Mouse (Mus musculus): ENCODE data around the gene Rnf213.

Rnf213 gene

GRCm38 (mm10) chr11:119390271-119391231 lies 2.3 kb upstream of the Rnf213 start:
- no peak for DNase-seq (ENCODE audit: low read depth, low spot score)

DNA sequence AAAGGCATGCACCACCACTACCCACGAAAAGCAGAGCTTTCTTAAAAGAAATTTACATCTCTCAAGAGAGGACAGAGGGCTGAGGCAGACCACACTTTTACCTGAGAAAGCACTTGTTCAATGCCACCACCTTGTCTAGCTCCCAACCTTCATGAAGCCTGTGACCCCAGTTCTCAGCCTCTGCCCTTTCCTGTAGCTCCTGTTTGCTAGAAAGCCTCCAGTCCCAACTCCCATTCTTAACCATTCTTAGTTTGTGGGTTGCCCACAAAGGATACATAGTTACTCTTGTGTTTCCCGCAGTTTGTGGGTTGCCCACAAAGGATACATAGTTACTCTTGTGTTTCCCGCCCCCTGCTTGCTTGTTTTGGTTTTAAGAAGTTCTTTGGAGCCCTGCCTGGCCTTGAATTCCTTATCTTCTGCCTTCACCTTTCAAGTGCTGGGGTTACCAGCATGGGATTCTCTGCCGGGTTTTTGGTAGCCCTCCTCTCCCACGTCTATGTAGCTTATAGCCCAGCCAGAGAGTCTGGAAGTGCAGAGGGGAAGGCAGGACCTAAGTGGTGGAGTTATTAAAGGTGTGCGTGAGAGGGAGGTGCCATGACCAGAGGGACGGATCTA lies 1.4 kb upstream of the Rnf213 start:
- DNase-seq (ENCODE audit: low read depth, low spot score) = no peak

DNA sequence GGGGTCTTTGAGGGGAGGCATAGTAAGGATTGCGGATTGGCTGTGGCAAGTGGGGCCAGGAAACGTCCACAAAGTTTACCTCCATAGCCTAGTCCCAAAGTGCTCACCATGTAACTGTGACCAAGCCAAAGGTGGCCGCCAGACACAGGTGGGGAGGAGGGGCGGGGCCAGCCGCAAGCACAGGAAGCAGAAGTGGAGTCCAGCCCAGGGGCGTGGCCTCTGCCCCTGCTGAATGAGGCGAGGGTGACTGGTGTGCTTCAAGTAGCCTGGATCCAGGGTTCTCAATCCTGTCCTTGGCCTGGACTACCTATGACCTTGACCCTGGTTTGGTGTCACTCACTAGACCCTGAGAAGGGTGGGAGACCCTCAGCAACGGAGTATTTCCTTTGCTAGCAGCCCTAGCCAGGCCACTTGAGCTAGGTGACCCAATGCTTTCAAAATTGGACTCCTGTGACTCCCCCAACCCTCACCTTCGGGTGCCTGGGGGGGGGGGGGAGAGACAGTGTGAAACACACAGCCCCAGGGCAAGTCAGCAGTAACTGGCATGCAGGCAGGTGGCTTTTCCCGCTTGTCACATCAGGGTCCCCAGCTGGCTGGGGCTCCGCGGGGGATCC lies 792 bp upstream of the Rnf213 start:
- DNase-seq (ENCODE audit: low read depth, low spot score) = no peak

- DNase-seq (ENCODE audit: low read depth, low spot score) = no peak
These were observed 544 bp downstream of the Rnf213 start for GRCm38 (mm10) chr11:119393483-119393804.

DNA sequence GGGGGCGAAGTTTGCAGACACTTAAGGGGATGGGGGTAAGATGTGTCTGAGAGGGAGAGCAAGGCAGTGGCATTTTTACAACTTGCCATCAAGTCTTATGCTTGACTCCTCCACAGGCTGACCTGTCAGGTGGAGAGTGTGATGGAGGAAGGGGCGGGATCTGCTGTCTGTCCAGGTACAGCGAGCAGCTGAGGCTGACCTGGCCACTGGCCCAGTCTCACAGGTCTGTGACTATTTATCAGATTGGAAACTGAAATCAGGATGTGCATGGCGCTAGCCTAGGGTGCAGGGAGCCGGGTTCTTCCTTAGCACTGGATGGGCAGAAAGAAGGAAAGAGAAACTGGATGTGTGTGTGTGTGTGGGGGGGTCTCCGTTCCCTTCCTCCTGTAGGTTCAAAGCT lies 1.3 kb downstream of the Rnf213 start:
- DNase-seq (ENCODE audit: low read depth, low spot score) = no peak

- no peak for DNase-seq (ENCODE audit: low read depth, low spot score)
These were observed 2.5 kb downstream of the Rnf213 start for GRCm38 (mm10) chr11:119395394-119395793.

- no peak for DNase-seq (ENCODE audit: low read depth, low spot score)
These were observed 3.0 kb downstream of the Rnf213 start for GRCm38 (mm10) chr11:119395931-119396330.

DNA sequence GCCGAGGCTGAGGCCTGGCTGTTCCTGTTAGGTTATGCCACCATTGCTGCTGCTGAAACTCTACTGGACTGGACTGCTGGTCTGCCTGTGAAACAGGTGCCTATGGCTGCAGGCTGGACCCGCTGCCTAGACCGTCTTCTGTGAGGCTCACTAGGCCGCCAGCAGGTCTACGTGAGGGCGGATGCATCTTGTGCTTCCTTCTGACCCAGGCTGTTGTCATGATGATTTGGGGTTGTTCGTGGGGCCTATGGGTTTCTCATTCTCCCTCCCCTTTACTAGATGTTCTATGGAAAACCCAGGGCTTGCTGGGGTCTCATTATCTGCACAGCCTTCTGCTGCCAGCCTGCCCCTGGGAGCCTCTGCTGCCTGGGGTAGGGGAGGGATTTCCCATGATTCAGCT lies 3.6 kb downstream of the Rnf213 start:
- DNase-seq (ENCODE audit: low read depth, low spot score) = no peak

- DNase-seq (ENCODE audit: low read depth, low spot score) = no peak
These were observed 9.7 kb downstream of the Rnf213 start for GRCm38 (mm10) chr11:119402501-119403160.

DNA sequence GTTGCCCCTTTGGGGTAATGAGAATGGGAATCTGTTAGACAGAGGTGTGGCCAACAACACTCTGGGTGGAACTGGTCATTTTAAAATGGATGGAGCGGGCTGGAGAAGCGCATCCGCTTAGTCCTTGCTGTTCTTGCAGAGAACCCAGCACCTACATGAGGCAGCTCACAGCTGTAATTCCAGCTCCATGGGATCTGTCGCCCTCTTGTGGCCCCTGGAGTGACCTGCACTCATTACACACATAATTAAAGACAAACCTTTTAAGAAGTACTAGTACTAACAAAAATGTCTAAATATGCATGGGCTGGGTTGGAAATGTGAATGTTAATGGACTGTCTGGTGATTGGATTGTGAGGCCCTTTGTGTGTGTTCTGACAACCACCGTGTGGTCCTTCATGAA lies 11.7 kb downstream of the Rnf213 start:
- no peak for DNase-seq (ENCODE audit: low read depth, low spot score)

GRCm38 (mm10) chr11:119407381-119407780 lies 14.5 kb downstream of the Rnf213 start:
- DNase-seq (ENCODE audit: low read depth, low spot score) = no peak

DNA sequence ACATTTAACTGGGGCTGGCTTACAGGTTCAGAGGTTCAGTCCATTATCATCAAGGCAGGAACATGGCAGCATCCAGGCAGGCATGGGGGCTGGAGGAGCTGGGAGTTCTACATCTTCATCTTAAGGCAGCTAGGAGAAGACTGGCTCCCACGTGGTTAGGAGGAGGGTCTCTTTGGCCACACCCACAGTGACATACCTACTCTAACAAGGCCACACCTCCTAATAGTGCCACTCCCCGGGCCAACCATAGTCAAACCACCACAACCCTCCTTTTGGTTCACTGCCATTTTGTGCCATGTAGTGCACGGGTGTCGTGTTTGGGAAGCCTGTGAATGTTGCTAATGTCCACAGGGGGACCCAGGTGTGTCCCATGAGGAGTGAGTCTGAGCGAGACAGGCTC lies 15.1 kb downstream of the Rnf213 start:
- no peak for DNase-seq (ENCODE audit: low read depth, low spot score)

DNA sequence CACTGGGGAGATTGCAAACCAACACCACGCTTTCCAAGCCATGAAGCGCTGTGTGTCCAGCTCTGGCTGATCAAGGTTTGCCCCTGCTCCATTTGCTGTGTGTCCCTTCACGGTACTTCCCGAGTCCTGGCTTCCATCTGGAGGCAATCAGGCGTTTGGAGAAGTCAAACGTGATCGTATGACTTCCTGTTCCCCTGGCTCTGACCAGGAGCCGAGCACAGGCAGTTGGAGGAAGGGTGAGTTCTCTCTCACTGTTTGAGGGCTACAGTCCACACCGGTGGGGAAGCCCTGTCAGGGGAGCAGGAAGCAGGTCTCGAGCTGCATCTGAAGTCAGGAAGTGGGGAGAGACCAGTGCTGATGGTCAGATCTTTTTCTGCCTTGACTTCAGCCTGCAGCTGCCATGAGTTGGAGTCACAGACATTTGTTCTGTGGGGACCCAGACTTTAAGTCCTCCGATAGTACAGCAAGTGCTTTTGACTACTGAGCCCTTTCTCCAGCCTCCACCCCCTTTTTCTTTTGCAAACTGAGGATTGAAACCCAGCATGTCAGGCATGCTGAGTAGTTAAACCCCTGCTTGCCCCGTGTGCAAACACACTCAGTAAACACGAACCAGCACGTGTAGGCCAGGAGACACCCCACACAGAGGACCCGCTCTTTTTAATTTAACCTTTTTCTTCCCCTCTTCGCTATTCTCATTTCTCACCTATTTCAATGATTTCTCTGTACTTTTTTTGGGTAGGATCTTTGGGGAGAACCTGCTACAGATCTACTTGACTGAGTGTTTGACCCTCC lies 26.6 kb downstream of the Rnf213 start:
- no peak for DNase-seq (ENCODE audit: low read depth, low spot score)

DNA sequence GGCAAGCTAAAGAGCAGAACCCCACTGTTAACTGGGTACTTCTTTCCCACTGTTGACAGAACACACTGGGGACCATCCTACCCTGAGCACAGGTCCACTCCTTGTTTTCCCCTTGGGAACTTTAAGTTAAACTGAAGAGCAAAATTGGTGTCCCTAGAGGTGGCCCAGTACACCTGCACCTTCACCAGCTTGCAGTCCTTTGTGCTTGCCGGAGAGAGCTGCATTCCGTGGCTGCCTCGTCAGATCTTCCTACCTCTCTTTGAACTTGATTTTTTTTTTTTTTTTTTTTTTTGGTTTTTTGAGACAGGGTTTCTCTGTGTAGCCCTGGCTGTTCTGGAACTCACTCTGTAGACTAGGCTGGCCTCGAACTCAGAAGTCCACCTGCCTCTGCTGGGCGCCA lies 27.5 kb downstream of the Rnf213 start:
- no peak for DNase-seq (ENCODE audit: low read depth, low spot score)

DNA sequence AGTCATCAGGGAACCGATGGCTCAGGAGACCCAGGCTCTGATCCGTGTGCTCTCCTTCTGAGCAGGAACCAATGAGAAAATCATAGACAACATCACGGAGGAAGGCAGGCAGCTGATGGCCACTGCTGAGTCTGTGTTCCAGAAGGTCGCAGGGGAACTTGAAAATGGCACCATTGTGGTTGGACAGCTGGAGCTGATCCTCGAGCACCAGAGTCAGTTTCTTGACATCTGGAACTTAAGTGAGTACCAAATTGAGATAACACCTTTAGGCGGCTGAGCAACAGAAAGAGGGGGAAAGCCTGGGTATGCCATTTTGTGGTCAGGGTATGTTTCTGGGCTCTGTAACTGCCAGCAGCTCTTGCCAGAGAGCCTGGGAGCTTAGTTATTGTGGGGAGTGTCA lies 34.5 kb downstream of the Rnf213 start:
- no peak for DNase-seq (ENCODE audit: low read depth, low spot score)

- no peak for DNase-seq (ENCODE audit: low read depth, low spot score)
These were observed 35.1 kb downstream of the Rnf213 start for GRCm38 (mm10) chr11:119427986-119428385.

DNA sequence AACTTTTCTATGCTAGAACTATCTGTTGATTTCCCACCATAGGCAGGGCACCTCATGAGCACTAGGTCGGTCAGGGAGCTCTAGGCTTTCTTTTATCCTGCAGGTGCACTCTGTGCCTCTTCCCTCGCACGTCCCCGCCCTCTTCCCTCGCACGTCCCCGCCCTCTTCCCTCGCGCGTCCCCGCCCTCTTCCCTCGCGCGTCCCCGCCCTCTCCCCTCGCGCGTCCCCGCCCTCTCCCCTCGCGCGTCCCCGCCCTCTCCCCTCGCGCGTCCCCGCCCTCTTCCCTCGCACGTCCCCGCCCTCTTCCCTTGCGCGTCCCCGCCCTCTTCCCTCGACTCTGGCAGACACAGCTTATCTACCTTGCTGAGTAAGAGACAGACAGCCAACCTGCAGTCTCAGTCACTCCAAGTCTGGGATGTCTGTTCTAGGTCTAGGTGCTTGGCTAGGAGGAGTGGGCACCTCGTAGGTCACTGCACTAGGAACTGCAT lies 35.8 kb downstream of the Rnf213 start:
- DNase-seq (ENCODE audit: low read depth, low spot score) = peak; percentile 47

GRCm38 (mm10) chr11:119431516-119431915 lies 38.6 kb downstream of the Rnf213 start:
- no peak for DNase-seq (ENCODE audit: low read depth, low spot score)

GRCm38 (mm10) chr11:119432706-119433105 lies 39.8 kb downstream of the Rnf213 start:
- DNase-seq (ENCODE audit: low read depth, low spot score) = no peak

DNA sequence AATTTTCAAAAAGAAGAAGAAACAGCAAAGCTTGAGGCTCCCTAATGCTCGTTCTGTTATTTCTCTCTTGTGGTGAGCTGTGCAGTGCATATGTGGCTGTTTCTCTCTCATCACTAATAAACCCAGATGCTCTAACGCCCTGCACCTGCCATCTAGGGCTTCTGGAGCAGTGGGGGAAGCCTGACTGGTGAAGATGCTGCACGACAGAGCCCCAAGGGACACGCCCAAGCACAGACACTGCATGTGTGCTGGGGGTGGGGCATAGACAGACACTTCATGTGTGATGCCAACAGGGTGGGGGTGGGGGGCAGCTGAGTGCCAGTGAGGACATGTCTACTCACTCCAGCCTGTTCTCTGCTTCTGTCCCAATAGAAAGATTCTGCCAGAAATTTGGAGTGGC lies 41.4 kb downstream of the Rnf213 start:
- DNase-seq (ENCODE audit: low read depth, low spot score) = no peak
